Mouse (Mus musculus) liver, postnatal 0 days (tissue): Measurements from ENCODE around the gene Crtc1. TPM values are rescaled to one million over a fixed set of nuclear protein-coding genes. Genes with fewer than 3 reads are reported as not detected.
A peak's percentile ranks its signal among the peaks of the same experiment; 100 is the strongest.

Source experiments
- ATAC-seq: fragments of 200-750 bp; cut with Nextera tagmentation; 2 replicates; pipeline ENCODE4 v1.8.0; 2017; ENCODE audit warnings: mild to moderate bottlenecking, moderate library complexity
- DNase-seq: peaks from one replicate; pipeline ENCODE4 v3.0.0-alpha.2; 2016
- H3K27ac ChIP-seq: fragments of 300-500 bp; sonication (generic); 2 replicates; pipeline ENCODE4 v1.5.1; 2014; ENCODE audit warnings: antibody characterized with exemption, moderate library complexity, mild to moderate bottlenecking, low read depth
- H3K27me3 ChIP-seq: fragments of 300-500 bp; sonication (generic); 2 replicates; pipeline ENCODE4 v1.6.1; 2014; ENCODE audit warnings: low read length, control low read depth, mixed read lengths; ENCODE audit not compliant: insufficient read depth
- H3K36me3 ChIP-seq: fragments of 300-500 bp; sonication (generic); replicated peaks from 2 replicates; pipeline ENCODE4 v1.6.1; 2014; ENCODE audit warnings: mild to moderate bottlenecking, control low read depth, low read length, moderate library complexity, mixed read lengths; ENCODE audit not compliant: insufficient read depth
- H3K4me1 ChIP-seq: fragments of 300-500 bp; sonication (generic); 2 replicates; pipeline ENCODE4 v1.6.1; 2014; ENCODE audit warnings: antibody characterized with exemption, mild to moderate bottlenecking, control low read depth; ENCODE audit not compliant: insufficient read depth
- H3K4me2 ChIP-seq: fragments of 300-500 bp; sonication (generic); 2 replicates; pipeline ENCODE4 v1.6.1; 2014; ENCODE audit warnings: low read depth, mild to moderate bottlenecking, low read length, moderate library complexity, mixed read lengths
- H3K4me3 ChIP-seq: fragments of 300-500 bp; sonication (generic); 2 replicates; pipeline ENCODE4 v1.5.1; 2014; ENCODE audit warnings: low read depth, low read length
- H3K9ac ChIP-seq: fragments of 300-500 bp; sonication (generic); replicated peaks from 2 replicates; pipeline ENCODE4 v1.6.1; 2014; ENCODE audit warnings: mild to moderate bottlenecking, moderate library complexity
- H3K9me3 ChIP-seq: fragments of 300-500 bp; sonication (generic); 2 replicates; pipeline ENCODE4 v1.6.1; 2016; ENCODE audit warnings: mild to moderate bottlenecking, control low read depth, low read length, mixed read lengths
- CTCF ChIP-seq: sonication (generic); IDR thresholded peaks from 2 replicates; pipeline ENCODE4 v1.5.1; 2016; ENCODE audit warnings: antibody characterized with exemption, low read depth
- EP300 ChIP-seq: IDR thresholded peaks from 2 replicates; pipeline ENCODE4 v1.6.1; 2016; ENCODE audit warnings: antibody characterized with exemption, low read depth, mild to moderate bottlenecking
- WGBS: fragments of 180-500 bp; shearing (Covaris S2); extraction: QIAGEN DNeasy Blood & Tissue Kit; methylation state at CpG from one replicate; pipeline ENCODE4 v1.1.7; 2014; ENCODE audit not compliant: insufficient replicate concordance; 5-methylcytosine and 5-hydroxymethylcytosine counted together
- polyA plus RNA-seq: library from polyadenylated mRNA; unstranded; fragments of >200 nt; fragmentation: Nextera tagmentation; extraction: Ambion mirVana; gene quantifications from 2 replicates; pipeline ENCODE4 v1.2.1, GENCODE M21; 2015

Gene Crtc1
- polyA plus RNA-seq, 1 experiment from 2014 or later = 2.6 TPM

GRCm38 (mm10) chr8:70394269-70394998 lies 44.9 kb downstream of the Crtc1 start:
- H3K9ac ChIP-seq = no peak overlapping the region
- TF ChIP-seq EP300 (no peak), CTCF (no peak)
- H3K9me3 ChIP-seq = no peaks in the 10 kb centered on the region
- H3K27me3 ChIP-seq = no peaks in the 10 kb centered on the region
- no peak overlapping the region for H3K4me2 ChIP-seq
- no peaks in the 10 kb centered on the region for H3K4me1 ChIP-seq
- ATAC-seq (no peak), DNase-seq (no peak)
- H3K36me3 ChIP-seq = no peaks in the 10 kb centered on the region
- H3K27ac ChIP-seq = no peak overlapping the region
- H3K4me3 ChIP-seq = no peak overlapping the region
- WGBS = 88% methylated on average over 8 of the region's 8 CpGs

- Histone ChIP-seq H3K4me2 (no peak overlapping the region), H3K4me3 (no peak overlapping the region), H3K36me3 (no peaks in the 10 kb centered on the region), H3K9ac (no peak overlapping the region), H3K27ac (no peak overlapping the region), H3K27me3 (no peaks in the 10 kb centered on the region), H3K9me3 (no peaks in the 10 kb centered on the region), H3K4me1 (no peaks in the 10 kb centered on the region)
- no peak for ATAC-seq
- TF ChIP-seq EP300 (no peak), CTCF (no peak)
- no peak for DNase-seq
- 84% methylated on average over 5 of the region's 5 CpGs for WGBS
Measured at GRCm38 (mm10) chr8:70393087-70393486, 46.3 kb downstream of the Crtc1 start.

DNA sequence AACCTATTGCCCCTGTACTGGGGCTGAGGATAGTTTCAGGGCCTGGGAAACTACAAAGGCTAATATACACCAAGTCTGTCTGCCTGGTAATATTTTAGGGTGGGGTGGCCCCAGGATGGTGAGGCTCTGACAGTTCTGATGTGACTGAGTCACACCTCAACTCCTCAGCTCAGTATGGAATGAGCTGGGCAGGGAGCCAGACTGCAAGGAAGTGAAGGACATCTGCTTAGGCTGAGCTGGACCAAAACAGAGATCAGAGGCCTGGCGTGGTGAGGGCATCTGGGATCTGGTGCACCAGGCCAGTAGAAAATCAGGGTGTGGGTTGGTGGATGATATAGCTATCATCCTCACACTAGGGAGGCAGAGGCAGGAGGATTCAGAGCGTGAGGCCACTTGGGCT lies 49.7 kb downstream of the Crtc1 start:
- WGBS = 81% methylated on average over 2 of the region's 2 CpGs
- no peak for ATAC-seq
- TF ChIP-seq EP300 (no peak), CTCF (no peak)
- H3K9me3 ChIP-seq = no peaks in the 10 kb centered on the region
- no peaks in the 10 kb centered on the region for H3K4me1 ChIP-seq
- H3K9ac ChIP-seq = no peak overlapping the region
- H3K4me2 ChIP-seq = no peak overlapping the region
- H3K36me3 ChIP-seq = peaks cover 3% of the 10 kb centered on the region; the same call in 1 of the 2 replicates
- H3K4me3 ChIP-seq = no peak overlapping the region
- no peak for DNase-seq
- no peaks in the 10 kb centered on the region for H3K27me3 ChIP-seq
- no peak overlapping the region for H3K27ac ChIP-seq

GRCm38 (mm10) chr8:70383287-70383686 lies 56.1 kb downstream of the Crtc1 start:
- Histone ChIP-seq H3K9ac (no peak overlapping the region), H3K27me3 (peaks cover 9% of the 10 kb centered on the region; the same call in 1 of the 2 replicates), H3K36me3 (peaks cover 3% of the 10 kb centered on the region; the same call in 1 of the 2 replicates), H3K4me2 (no peak overlapping the region), H3K27ac (no peak overlapping the region), H3K4me3 (no peak overlapping the region), H3K4me1 (no peaks in the 10 kb centered on the region), H3K9me3 (no peaks in the 10 kb centered on the region)
- peak; percentile 74 for DNase-seq
- 24% methylated on average over 3 of the region's 3 CpGs for WGBS
- TF ChIP-seq EP300 (no peak), CTCF (peak; percentile 92)
- peak; percentile 79 for ATAC-seq

- H3K36me3 ChIP-seq = no peaks in the 10 kb centered on the region
- ATAC-seq = no peak
- 76% methylated on average over 12 of the region's 12 CpGs for WGBS
Measured at GRCm38 (mm10) chr8:70380069-70380468, 59.3 kb downstream of the Crtc1 start.

GRCm38 (mm10) chr8:70377049-70377448 lies 62.3 kb downstream of the Crtc1 start:
- DNase-seq = no peak
- whole genome bisulfite sequencing = 11% methylated on average over 15 of the region's 15 CpGs
- no peak overlapping the region for H3K4me2 ChIP-seq
- TF ChIP-seq EP300 (no peak), CTCF (no peak; the same call in none of the 2 replicates)
- peaks cover 26% of the 10 kb centered on the region for H3K4me1 ChIP-seq
- H3K4me3 ChIP-seq = no peak overlapping the region
- ATAC-seq = no peak
- H3K9me3 ChIP-seq = no peaks in the 10 kb centered on the region
- no peaks in the 10 kb centered on the region for H3K36me3 ChIP-seq
- peaks cover 71% of the 10 kb centered on the region for H3K27me3 ChIP-seq
- no peak overlapping the region for H3K9ac ChIP-seq
- H3K27ac ChIP-seq = no peak overlapping the region

More at GRCm38 (mm10) chr8:70380069-70380468, 59.3 kb downstream of the Crtc1 start:
- no peak overlapping the region for H3K27ac ChIP-seq
- DNase-seq = no peak
- H3K4me2 ChIP-seq = no peak overlapping the region
- H3K27me3 ChIP-seq = peaks cover 41% of the 10 kb centered on the region
- TF ChIP-seq EP300 = no peak
- no peak overlapping the region for H3K4me3 ChIP-seq
- H3K9me3 ChIP-seq = no peaks in the 10 kb centered on the region
- peaks cover 16% of the 10 kb centered on the region for H3K4me1 ChIP-seq
- no peak overlapping the region for H3K9ac ChIP-seq
